Mouse (Mus musculus): ENCODE measurements at regions not wholly inside any gene's neighbourhood (a gene's known extent, or its start where the extent isn't known, plus 50 kb on each side); places are given as distances from the start of the nearest gene placed in this dataset.
"Not testable (repeated sequence)": the region's sequence is repeated elsewhere in the genome, so short reads cannot be mapped to it uniquely, and the experiment has no call there.

- no peak for DNase-seq (ENCODE audit: low spot score)
Observed at GRCm38 (mm10) chr1:152241026-152241425, 145.5 kb downstream of the Tsen15 start.

GRCm38 (mm10) chr1:152239376-152239775, 147.1 kb downstream of the Tsen15 start:
- no peak for DNase-seq (ENCODE audit: low spot score)

- no peak for DNase-seq (ENCODE audit: low spot score)
Observed at GRCm38 (mm10) chr1:152235212-152235792, 145.4 kb upstream of the 1700025G04Rik start.

- no peak for DNase-seq (ENCODE audit: low spot score)
Observed at GRCm38 (mm10) chr1:152234716-152235115, 144.8 kb upstream of the 1700025G04Rik start.

GRCm38 (mm10) chr1:152231717-152232202, 141.8 kb upstream of the 1700025G04Rik start:
- DNase-seq (ENCODE audit: low spot score), result no peak

GRCm38 (mm10) chr1:152229709-152230108, 139.8 kb upstream of the 1700025G04Rik start:
- DNase-seq (ENCODE audit: low spot score), result no peak

- no peak for DNase-seq (ENCODE audit: low spot score)
Observed at GRCm38 (mm10) chr1:152226049-152226448, 136.1 kb upstream of the 1700025G04Rik start.

- DNase-seq (ENCODE audit: low spot score), result no peak
Observed at GRCm38 (mm10) chr1:152223666-152224065, 133.7 kb upstream of the 1700025G04Rik start.

GRCm38 (mm10) chr1:152220804-152221565, 131.1 kb upstream of the 1700025G04Rik start:
- DNase-seq (ENCODE audit: low spot score), result no peak

- not testable (repeated sequence) for DNase-seq (ENCODE audit: low spot score)
Observed at GRCm38 (mm10) chr1:152219752-152220151, 129.8 kb upstream of the 1700025G04Rik start.

- no peak for DNase-seq (ENCODE audit: low spot score)
Observed at GRCm38 (mm10) chr1:152217404-152217803, 127.5 kb upstream of the 1700025G04Rik start.

GRCm38 (mm10) chr1:152214376-152214775, 124.5 kb upstream of the 1700025G04Rik start:
- no peak for DNase-seq (ENCODE audit: low spot score)

- DNase-seq (ENCODE audit: low spot score), result no peak
Observed at GRCm38 (mm10) chr1:152203187-152203586, 113.3 kb upstream of the 1700025G04Rik start.

GRCm38 (mm10) chr1:152188700-152189099, 98.8 kb upstream of the 1700025G04Rik start:
- no peak for DNase-seq (ENCODE audit: low spot score)

GRCm38 (mm10) chr1:152184956-152185355, 95.0 kb upstream of the 1700025G04Rik start:
- DNase-seq (ENCODE audit: low spot score), result no peak

GRCm38 (mm10) chr1:152176267-152176970, 86.5 kb upstream of the 1700025G04Rik start:
- DNase-seq (ENCODE audit: low spot score), result no peak

- no peak for DNase-seq (ENCODE audit: low spot score)
Observed at GRCm38 (mm10) chr1:152175691-152176090, 85.8 kb upstream of the 1700025G04Rik start.

GRCm38 (mm10) chr1:152174464-152174863, 84.5 kb upstream of the 1700025G04Rik start:
- DNase-seq (ENCODE audit: low spot score), result no peak

GRCm38 (mm10) chr1:152171034-152171790, 81.3 kb upstream of the 1700025G04Rik start:
- no peak for DNase-seq (ENCODE audit: low spot score)

- DNase-seq (ENCODE audit: low spot score), result no peak
Observed at GRCm38 (mm10) chr1:152170583-152170982, 80.7 kb upstream of the 1700025G04Rik start.

GRCm38 (mm10) chr1:152169508-152169907, 79.6 kb upstream of the 1700025G04Rik start:
- no peak for DNase-seq (ENCODE audit: low spot score)

- DNase-seq (ENCODE audit: low spot score), result no peak
Observed at GRCm38 (mm10) chr1:152168284-152168683, 78.4 kb upstream of the 1700025G04Rik start.

Data from ovary, postnatal 10 days (tissue).